ENCODE assay signal across 7 mouse cellular contexts in genomic region chr4:136469371-136469903, GRCm38 (mm10). TPM values are rescaled to one million over a fixed set of nuclear protein-coding genes. Genes with fewer than 3 reads are reported as not detected.
DNase-seq lines count a peak whose midpoint lies in the region; ATAC-seq and TF ChIP-seq lines count a peak whose summit lies in the region.

Gene Luzp1, plus strand, starts transcription at chr4:136469761.

- no peaks in the 10 kb centered on the region for H3K36me3 ChIP-seq in embryonic facial prominence, embryonic 13.5 days
- H3K36me3 ChIP-seq in kidney, adult 2 months (ENCODE audit: control insufficient read depth, insufficient read depth, low read length), result no peaks in the 10 kb centered on the region
- H3K36me3 ChIP-seq in limb, embryonic 12.5 days, result no peaks in the 10 kb centered on the region
- no peaks in the 10 kb centered on the region for H3K36me3 ChIP-seq in midbrain, embryonic 15.5 days (replicated peaks)
- no peaks in the 10 kb centered on the region for H3K36me3 ChIP-seq in spleen, adult 2 months (ENCODE audit: control insufficient read depth, insufficient read depth, low read length)

- no peaks in the 10 kb centered on the region for H3K9me3 ChIP-seq in embryonic facial prominence, embryonic 13.5 days
- no peaks in the 10 kb centered on the region for H3K9me3 ChIP-seq in limb, embryonic 12.5 days
- no peaks in the 10 kb centered on the region for H3K9me3 ChIP-seq in midbrain, embryonic 15.5 days

- peak within 1 kb of the TSS; percentile 88 for H3K4me3 ChIP-seq in embryonic facial prominence, embryonic 13.5 days
- H3K4me3 ChIP-seq in kidney, adult 2 months (ENCODE audit: insufficient read depth, low read depth, low read length), result peak within 1 kb of the TSS; percentile 94
- H3K4me3 ChIP-seq in limb, embryonic 12.5 days (replicated peaks), result peak within 1 kb of the TSS; percentile 89
- H3K4me3 ChIP-seq in midbrain, embryonic 15.5 days, result peak within 1 kb of the TSS; percentile 95
- H3K4me3 ChIP-seq in spleen, adult 2 months (ENCODE audit: extremely low read depth, insufficient read depth, insufficient read length), result peak within 1 kb of the TSS; percentile 74

- H3K4me2 ChIP-seq in embryonic facial prominence, embryonic 13.5 days, result peak within 1 kb of the TSS; percentile 70
- peak within 1 kb of the TSS; percentile 71 for H3K4me2 ChIP-seq in limb, embryonic 12.5 days
- H3K4me2 ChIP-seq in midbrain, embryonic 15.5 days, result peak within 1 kb of the TSS; percentile 62

- H3K9ac ChIP-seq in embryonic facial prominence, embryonic 13.5 days, result peak within 1 kb of the TSS; percentile 92
- peak within 1 kb of the TSS; percentile 91 for H3K9ac ChIP-seq in limb, embryonic 12.5 days (replicated peaks)
- H3K9ac ChIP-seq in midbrain, embryonic 15.5 days, result peak within 1 kb of the TSS; percentile 53

- H3K27me3 ChIP-seq in embryonic facial prominence, embryonic 13.5 days, result peaks cover 9% of the 10 kb centered on the region
- H3K27me3 ChIP-seq in kidney, adult 2 months (replicated peaks; ENCODE audit: control insufficient read depth, insufficient read depth, low read length), result no peaks in the 10 kb centered on the region
- H3K27me3 ChIP-seq in limb, embryonic 12.5 days, result peaks cover 10% of the 10 kb centered on the region
- peaks cover 3% of the 10 kb centered on the region; the same call in 1 of the 2 replicates for H3K27me3 ChIP-seq in midbrain, embryonic 15.5 days (replicated peaks)
- peaks cover 16% of the 10 kb centered on the region for H3K27me3 ChIP-seq in spleen, adult 2 months (ENCODE audit: control insufficient read depth, insufficient read depth, low read length)

- under 1% methylated on average over 35 of the region's 36 CpGs for WGBS in embryonic facial prominence, embryonic 13.5 days
- WGBS in kidney, adult 2 months, result 1% methylated on average over 36 of the region's 36 CpGs
- WGBS in limb, embryonic 12.5 days, result under 1% methylated on average over 36 of the region's 36 CpGs
- WGBS in midbrain, embryonic 15.5 days, result 2% methylated on average over 36 of the region's 36 CpGs
- WGBS in spleen, adult 2 months, result 5% methylated on average over 36 of the region's 36 CpGs

- ATAC-seq in embryonic facial prominence, embryonic 13.5 days (ENCODE audit: insufficient number of reproducible peaks, insufficient read depth, low FRiP score, low TSS enrichment, low read depth), result peak; percentile 89
- ATAC-seq in limb, embryonic 12.5 days (ENCODE audit: insufficient number of reproducible peaks, insufficient read depth, low FRiP score, low TSS enrichment, low read depth), result peak; percentile 91
- ATAC-seq in midbrain, embryonic 15.5 days (replicated peaks), result peak; percentile 96

- peak within 1 kb of the TSS; percentile 98 for H3K27ac ChIP-seq in embryonic facial prominence, embryonic 13.5 days
- peak within 1 kb of the TSS; percentile 75 for H3K27ac ChIP-seq in kidney, adult 2 months (ENCODE audit: insufficient read depth, low read depth, low read length)
- peak within 1 kb of the TSS; percentile 98 for H3K27ac ChIP-seq in limb, embryonic 12.5 days
- H3K27ac ChIP-seq in midbrain, embryonic 15.5 days, result peak within 1 kb of the TSS; percentile 96
- H3K27ac ChIP-seq in spleen, adult 2 months (ENCODE audit: insufficient read depth, low read length), result peak within 1 kb of the TSS; percentile 60; the same call in 1 of the 2 replicates

- DNase-seq in adrenal gland, postnatal 36 days, result peak; percentile 94 to 95
- DNase-seq in heart, adult 18-20 months, result peak; percentile 96 to 97
- DNase-seq in kidney, adult 2 months, result peak; percentile 97
- peak; percentile 62 to 79 for DNase-seq in spleen, adult 2 months (ENCODE audit: low read depth in 1 of 2, low spot score in 2 of 2)

- peak; percentile 67 for TF ChIP-seq POLR2A in kidney, adult 2 months (IDR thresholded peaks at IDR 0.05; ENCODE audit: low read depth, low read length)
- no peak for TF ChIP-seq POLR2A in spleen, adult 2 months (IDR thresholded peaks at IDR 0.05; ENCODE audit: low read depth, low read length)

- no peak for TF ChIP-seq CTCF in kidney, adult 2 months (conservative IDR thresholded peaks at IDR 0.05; ENCODE audit: insufficient read depth, insufficient read length, low read depth, low read length)
- TF ChIP-seq CTCF in spleen, adult 2 months (IDR thresholded peaks at IDR 0.05; ENCODE audit: extremely low read depth, insufficient read depth, insufficient read length, insufficient replicate concordance), result no peak

- H3K4me1 ChIP-seq in embryonic facial prominence, embryonic 13.5 days, result peaks cover 31% of the 10 kb centered on the region
- peaks cover 10% of the 10 kb centered on the region for H3K4me1 ChIP-seq in kidney, adult 2 months (ENCODE audit: control insufficient read depth, insufficient read depth, low read length)
- H3K4me1 ChIP-seq in limb, embryonic 12.5 days (replicated peaks), result peaks cover 40% of the 10 kb centered on the region
- H3K4me1 ChIP-seq in midbrain, embryonic 15.5 days, result peaks cover 16% of the 10 kb centered on the region
- peaks cover 5% of the 10 kb centered on the region for H3K4me1 ChIP-seq in spleen, adult 2 months (ENCODE audit: control insufficient read depth, insufficient read depth, insufficient read length)

RNA-seq across cellular contexts. Expression of gene Luzp1, which starts in this region (rescaled TPM):
- 10 to 100 TPM; 30.7 to 35.7 TPM for total RNA-seq in adrenal gland, postnatal 36 days (2021)
- 132 and 164 TPM in 2 replicates for polyA plus RNA-seq in embryonic facial prominence, embryonic 13.5 days (2015; fragmentation: Nextera tagmentation; extraction: Ambion mirVana)
- total RNA-seq in heart, adult 18-20 months (2021), result 10 to 100 TPM; 29.3 to 38.1 TPM
- 12.5 and 13.2 TPM in 2 replicates for polyA plus RNA-seq in kidney, adult 2 months (2012; rRNA removed)
- polyA plus RNA-seq in limb, embryonic 12.5 days (2016; fragmentation: Nextera tagmentation; extraction: Ambion mirVana), result 131 and 144 TPM in 2 replicates
- 52.0 and 57.7 TPM in 2 replicates for polyA plus RNA-seq in midbrain, embryonic 15.5 days (2015; fragmentation: Nextera tagmentation; extraction: Ambion mirVana)
- 1.9 and 2.9 TPM in 2 replicates for polyA plus RNA-seq in spleen, adult 2 months (2012; rRNA removed)

Comparison
In these comparisons a context has a peak if more than half of its experiments do, and no peak if none do; other contexts are left out.
1. Peak in every context shown above with its lines: DNase-seq, ATAC-seq, H3K4me3 ChIP-seq and H3K27ac ChIP-seq.